Mouse (Mus musculus): Measurements from ENCODE around the gene Atp6v0c. TPM values are rescaled to one million over a fixed set of nuclear protein-coding genes. Genes with fewer than 3 reads are reported as not detected.

Gene Atp6v0c
- polyA plus RNA-seq, 1 experiment from 2014 or later: 499 TPM

DNA sequence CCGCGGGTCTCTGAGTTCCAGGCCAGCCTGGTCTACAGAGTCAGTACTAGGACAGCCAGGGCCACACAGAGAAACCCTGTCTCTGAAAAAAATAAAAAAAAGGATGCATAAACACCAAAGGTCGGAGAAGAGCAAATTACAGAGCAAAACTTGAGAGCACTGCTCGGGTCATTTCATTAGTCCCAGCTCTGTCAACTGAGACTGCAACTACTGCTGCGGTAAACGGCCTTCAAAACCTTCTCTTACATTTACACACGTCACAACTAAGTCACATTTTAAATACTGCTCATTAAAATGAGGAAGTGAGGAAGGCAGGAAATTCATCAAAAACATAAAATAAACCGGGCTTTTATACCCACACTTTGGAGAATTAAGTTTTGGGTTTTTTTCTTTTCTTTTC is 23.3 kb upstream of the Atp6v0c start:
- Histone ChIP-seq H3K27me3 (replicated peaks; ENCODE audit: control insufficient read depth, insufficient read depth, low read length) (no peaks in the 10 kb centered on the region), H3K9me3 (ENCODE audit: control insufficient read depth, low read length) (no peaks in the 10 kb centered on the region), H3K4me3 (ENCODE audit: low read depth, low read length) (no peak overlapping the region), H3K36me3 (ENCODE audit: control insufficient read depth, insufficient read depth, low read length) (peaks cover 6% of the 10 kb centered on the region; the same call in 1 of the 2 replicates), H3K4me2 (no peak overlapping the region), H3K4me1 (replicated peaks; ENCODE audit: control insufficient read depth, insufficient read depth, low read length) (peaks cover 37% of the 10 kb centered on the region), H3K27ac (ENCODE audit: low read depth, low read length) (no peak overlapping the region), H3K9ac (ENCODE audit: low read depth, low read length) (no peak overlapping the region)
- WGBS: 75% methylated on average over 8 of the region's 8 CpGs
- DNase-seq (ENCODE audit: low spot score) (no peak), ATAC-seq (replicated peaks; ENCODE audit: low FRiP score) (no peak)

DNA sequence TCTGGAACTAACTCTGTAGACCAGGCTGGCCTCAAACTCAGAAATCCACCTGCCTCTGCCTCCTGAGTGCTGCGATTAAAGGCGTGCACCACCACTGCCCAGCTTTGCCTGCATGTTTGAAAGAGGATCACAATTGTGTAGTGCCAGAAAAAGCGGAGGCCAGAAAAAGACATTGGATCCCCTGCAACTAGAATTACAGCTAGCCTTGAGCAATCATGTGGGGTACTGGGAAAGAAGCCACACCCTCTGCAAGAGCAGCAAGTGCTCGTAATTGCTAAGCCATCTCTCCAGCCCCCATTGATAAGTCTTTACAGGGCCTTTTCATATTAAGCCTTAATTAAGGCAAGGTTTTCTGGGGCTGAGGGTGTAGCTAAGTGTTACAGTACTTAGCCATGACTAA is 22.0 kb upstream of the Atp6v0c start:
- 79% methylated on average over 4 of the region's 4 CpGs for WGBS
- H3K4me3 ChIP-seq (ENCODE audit: low read depth, low read length): no peak overlapping the region
- H3K27me3 ChIP-seq (replicated peaks; ENCODE audit: control insufficient read depth, insufficient read depth, low read length): no peaks in the 10 kb centered on the region
- ATAC-seq (replicated peaks; ENCODE audit: low FRiP score) (no peak), DNase-seq (ENCODE audit: low spot score) (no peak)
- H3K27ac ChIP-seq (ENCODE audit: low read depth, low read length): no peak overlapping the region
- peaks cover 23% of the 10 kb centered on the region for H3K4me1 ChIP-seq (replicated peaks; ENCODE audit: control insufficient read depth, insufficient read depth, low read length)
- no peaks in the 10 kb centered on the region for H3K9me3 ChIP-seq (ENCODE audit: control insufficient read depth, low read length)
- H3K4me2 ChIP-seq: no peak overlapping the region
- H3K36me3 ChIP-seq (ENCODE audit: control insufficient read depth, insufficient read depth, low read length): peaks cover 6% of the 10 kb centered on the region; the same call in 1 of the 2 replicates
- H3K9ac ChIP-seq (ENCODE audit: low read depth, low read length): no peak overlapping the region

DNA sequence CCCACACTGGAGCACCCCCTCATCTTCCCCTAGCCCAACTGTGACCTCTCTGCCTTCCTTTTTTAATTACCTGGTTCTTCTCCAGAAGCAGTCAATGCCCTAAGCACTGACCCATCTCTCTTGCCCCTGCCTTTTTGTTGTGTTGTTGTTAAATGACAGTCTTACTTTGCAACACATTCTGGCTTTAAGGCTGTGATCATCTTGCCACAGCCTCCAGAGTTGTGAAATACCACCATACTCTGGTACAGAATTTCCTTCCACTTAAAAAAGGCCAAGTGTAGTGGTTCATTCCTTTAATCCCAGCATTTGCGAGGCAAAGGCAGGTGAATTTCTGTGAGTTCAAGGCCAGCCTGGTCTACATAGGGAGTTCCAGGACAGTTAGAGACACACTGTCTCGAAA is 21.4 kb upstream of the Atp6v0c start:
- no peak for DNase-seq (ENCODE audit: low spot score)
- Histone ChIP-seq H3K9ac (ENCODE audit: low read depth, low read length) (no peak overlapping the region), H3K9me3 (ENCODE audit: control insufficient read depth, low read length) (no peaks in the 10 kb centered on the region), H3K36me3 (ENCODE audit: control insufficient read depth, insufficient read depth, low read length) (peaks cover 6% of the 10 kb centered on the region; the same call in 1 of the 2 replicates), H3K4me2 (no peak overlapping the region), H3K4me1 (replicated peaks; ENCODE audit: control insufficient read depth, insufficient read depth, low read length) (peaks cover 21% of the 10 kb centered on the region), H3K27ac (ENCODE audit: low read depth, low read length) (no peak overlapping the region), H3K4me3 (ENCODE audit: low read depth, low read length) (no peak overlapping the region), H3K27me3 (replicated peaks; ENCODE audit: control insufficient read depth, insufficient read depth, low read length) (no peaks in the 10 kb centered on the region)
- ATAC-seq (replicated peaks; ENCODE audit: low FRiP score): no peak
- 89% methylated on average over 2 of the region's 2 CpGs for WGBS

DNA sequence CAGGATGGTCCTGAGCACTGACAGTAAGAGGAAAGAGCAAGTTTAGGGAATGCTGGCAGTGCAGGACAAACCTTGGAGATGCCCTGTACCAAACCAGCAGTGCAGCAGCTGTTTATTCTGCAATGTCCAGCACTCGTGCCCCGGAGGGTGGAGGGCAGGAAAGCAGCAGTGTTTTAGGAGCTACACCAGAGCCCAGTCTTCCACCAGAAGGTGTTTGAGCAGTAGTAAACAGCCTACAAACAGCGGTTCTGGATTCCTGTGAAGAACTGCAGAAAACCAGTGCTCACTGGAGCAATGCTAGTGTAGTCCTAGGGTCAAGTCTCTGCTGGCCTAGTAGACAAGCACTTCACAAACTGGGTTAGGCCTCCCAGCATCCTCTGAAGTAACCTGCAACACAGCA is 4.8 kb upstream of the Atp6v0c start:
- H3K27ac ChIP-seq (ENCODE audit: low read depth, low read length): no peak overlapping the region
- H3K4me2 ChIP-seq: no peak overlapping the region
- DNase-seq (ENCODE audit: low spot score): no peak
- no peaks in the 10 kb centered on the region for H3K27me3 ChIP-seq (replicated peaks; ENCODE audit: control insufficient read depth, insufficient read depth, low read length)
- no peaks in the 10 kb centered on the region for H3K9me3 ChIP-seq (ENCODE audit: control insufficient read depth, low read length)
- no peak overlapping the region for H3K9ac ChIP-seq (ENCODE audit: low read depth, low read length)
- WGBS: 81% methylated on average over 3 of the region's 3 CpGs
- H3K36me3 ChIP-seq (ENCODE audit: control insufficient read depth, insufficient read depth, low read length): no peaks in the 10 kb centered on the region
- peaks cover 8% of the 10 kb centered on the region for H3K4me1 ChIP-seq (replicated peaks; ENCODE audit: control insufficient read depth, insufficient read depth, low read length)
- no peak overlapping the region for H3K4me3 ChIP-seq (ENCODE audit: low read depth, low read length)
- no peak for ATAC-seq (replicated peaks; ENCODE audit: low FRiP score)

DNA sequence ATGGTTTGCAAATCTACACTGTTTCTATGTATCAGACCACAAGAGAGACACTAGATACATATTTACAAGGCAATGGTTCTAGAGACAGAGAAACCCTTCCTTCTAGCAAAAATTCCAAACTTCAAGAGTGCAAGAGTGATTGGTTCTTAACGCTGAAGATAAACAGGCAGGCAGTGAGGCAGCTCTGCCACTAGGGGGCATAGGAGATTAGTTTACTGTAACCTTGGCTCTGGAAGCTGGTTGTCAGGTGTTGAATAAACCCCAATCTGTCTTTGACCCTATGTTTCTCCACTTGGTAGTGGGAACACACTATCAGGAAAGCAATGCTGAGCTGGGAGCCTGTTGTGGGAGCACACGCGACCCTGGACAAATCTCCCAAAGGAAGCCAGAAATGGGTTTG is 3.9 kb upstream of the Atp6v0c start:
- 3% methylated on average over 3 of the region's 3 CpGs for WGBS
- Histone ChIP-seq H3K27ac (ENCODE audit: low read depth, low read length) (no peak overlapping the region), H3K4me3 (ENCODE audit: low read depth, low read length) (no peak overlapping the region), H3K27me3 (replicated peaks; ENCODE audit: control insufficient read depth, insufficient read depth, low read length) (no peaks in the 10 kb centered on the region), H3K4me2 (no peak overlapping the region), H3K4me1 (replicated peaks; ENCODE audit: control insufficient read depth, insufficient read depth, low read length) (peaks cover 8% of the 10 kb centered on the region), H3K36me3 (ENCODE audit: control insufficient read depth, insufficient read depth, low read length) (no peaks in the 10 kb centered on the region), H3K9me3 (ENCODE audit: control insufficient read depth, low read length) (no peaks in the 10 kb centered on the region), H3K9ac (ENCODE audit: low read depth, low read length) (no peak overlapping the region)
- ATAC-seq (replicated peaks; ENCODE audit: low FRiP score): no peak
- DNase-seq (ENCODE audit: low spot score): no peak

DNA sequence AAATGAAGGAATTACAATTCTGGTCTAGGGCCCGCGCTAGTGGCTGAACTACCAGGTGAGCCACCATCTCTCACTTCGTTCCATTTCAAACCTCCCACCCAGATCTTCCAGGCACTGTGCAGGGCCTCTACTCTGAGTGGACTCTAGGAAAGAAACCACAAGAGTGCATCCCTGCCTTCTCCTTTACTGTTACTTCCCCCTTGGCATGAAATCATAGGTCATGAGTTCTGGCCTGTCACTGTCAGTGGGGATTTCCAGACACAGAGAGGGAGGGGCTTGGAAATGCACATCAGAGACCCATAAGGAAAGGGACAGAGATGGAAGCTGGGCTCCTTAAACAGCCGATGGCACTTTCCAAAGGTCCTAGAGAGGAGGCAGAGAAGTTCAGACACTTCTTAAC is 2.2 kb upstream of the Atp6v0c start:
- no peak for DNase-seq (ENCODE audit: low spot score)
- H3K36me3 ChIP-seq (ENCODE audit: control insufficient read depth, insufficient read depth, low read length): peaks cover 10% of the 10 kb centered on the region; the same call in 1 of the 2 replicates
- no peak for ATAC-seq (replicated peaks; ENCODE audit: low FRiP score)
- 78% methylated on average over 4 of the region's 4 CpGs for WGBS
- H3K4me3 ChIP-seq (ENCODE audit: low read depth, low read length): no peak overlapping the region
- H3K27me3 ChIP-seq (replicated peaks; ENCODE audit: control insufficient read depth, insufficient read depth, low read length): no peaks in the 10 kb centered on the region
- H3K4me1 ChIP-seq (replicated peaks; ENCODE audit: control insufficient read depth, insufficient read depth, low read length): peaks cover 20% of the 10 kb centered on the region
- no peaks in the 10 kb centered on the region for H3K9me3 ChIP-seq (ENCODE audit: control insufficient read depth, low read length)
- H3K27ac ChIP-seq (ENCODE audit: low read depth, low read length): 0 out of 2 replicates have a peak overlapping the region, but pooled peaks have one; percentile 19
- no peak overlapping the region for H3K9ac ChIP-seq (ENCODE audit: low read depth, low read length)
- no peak overlapping the region for H3K4me2 ChIP-seq

DNA sequence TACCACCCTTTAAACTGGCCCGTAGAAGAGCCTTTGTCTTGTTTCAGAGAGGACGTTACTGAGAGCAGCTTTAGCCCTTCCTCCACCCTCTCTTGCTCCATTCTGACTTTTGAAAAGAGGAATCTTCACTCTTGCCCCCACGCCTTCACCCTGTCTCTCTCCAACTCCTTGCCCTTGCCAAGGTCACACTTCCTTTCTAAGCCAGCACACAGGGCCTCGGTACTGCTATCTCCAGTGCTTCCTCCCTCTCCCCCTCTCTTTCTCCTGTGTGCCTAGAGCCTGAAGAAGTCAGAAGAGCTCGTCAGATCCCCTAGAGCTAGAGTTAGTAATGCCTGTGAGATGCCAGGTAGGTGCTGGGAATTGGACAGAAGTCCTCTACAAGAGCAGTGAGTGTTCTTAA is 1.2 kb upstream of the Atp6v0c start:
- H3K4me2 ChIP-seq: peak overlapping the region; percentile 76
- peaks cover 20% of the 10 kb centered on the region for H3K4me1 ChIP-seq (replicated peaks; ENCODE audit: control insufficient read depth, insufficient read depth, low read length)
- 59% methylated on average over 5 of the region's 5 CpGs for WGBS
- peak overlapping the region; percentile 82; the same call in 1 of the 2 replicates for H3K4me3 ChIP-seq (ENCODE audit: low read depth, low read length)
- ATAC-seq (replicated peaks; ENCODE audit: low FRiP score) (no peak), DNase-seq (ENCODE audit: low spot score) (no peak)
- H3K27ac ChIP-seq (ENCODE audit: low read depth, low read length): peak overlapping the region; percentile 38; the same call in 1 of the 2 replicates
- no peaks in the 10 kb centered on the region for H3K9me3 ChIP-seq (ENCODE audit: control insufficient read depth, low read length)
- H3K9ac ChIP-seq (ENCODE audit: low read depth, low read length): no peak overlapping the region
- H3K27me3 ChIP-seq (replicated peaks; ENCODE audit: control insufficient read depth, insufficient read depth, low read length): no peaks in the 10 kb centered on the region
- H3K36me3 ChIP-seq (ENCODE audit: control insufficient read depth, insufficient read depth, low read length): peaks cover 14% of the 10 kb centered on the region; the same call in 1 of the 2 replicates

DNA sequence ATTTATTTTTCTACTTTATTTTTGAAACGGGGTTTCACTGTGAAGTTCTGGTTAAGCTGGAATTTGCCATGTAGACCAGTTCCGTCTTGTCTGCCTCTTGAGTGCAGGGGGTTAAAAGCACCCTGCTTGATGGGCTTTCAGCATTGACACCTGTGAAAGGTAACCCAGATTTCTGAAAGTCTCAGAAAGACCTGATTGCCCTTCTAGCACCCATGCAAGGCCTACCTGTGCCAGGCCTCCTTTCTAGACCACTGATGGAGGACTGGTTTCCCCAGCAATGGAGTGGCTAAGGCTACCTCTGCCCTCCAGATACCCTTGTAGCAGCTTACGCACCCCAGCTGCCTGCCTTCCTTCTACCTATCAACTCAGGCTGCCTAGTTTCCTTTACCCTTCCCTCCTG is 623 bp upstream of the Atp6v0c start:
- no peak for ATAC-seq (replicated peaks; ENCODE audit: low FRiP score)
- WGBS: 68% methylated on average over 3 of the region's 3 CpGs
- peaks cover 20% of the 10 kb centered on the region for H3K4me1 ChIP-seq (replicated peaks; ENCODE audit: control insufficient read depth, insufficient read depth, low read length)

DNA sequence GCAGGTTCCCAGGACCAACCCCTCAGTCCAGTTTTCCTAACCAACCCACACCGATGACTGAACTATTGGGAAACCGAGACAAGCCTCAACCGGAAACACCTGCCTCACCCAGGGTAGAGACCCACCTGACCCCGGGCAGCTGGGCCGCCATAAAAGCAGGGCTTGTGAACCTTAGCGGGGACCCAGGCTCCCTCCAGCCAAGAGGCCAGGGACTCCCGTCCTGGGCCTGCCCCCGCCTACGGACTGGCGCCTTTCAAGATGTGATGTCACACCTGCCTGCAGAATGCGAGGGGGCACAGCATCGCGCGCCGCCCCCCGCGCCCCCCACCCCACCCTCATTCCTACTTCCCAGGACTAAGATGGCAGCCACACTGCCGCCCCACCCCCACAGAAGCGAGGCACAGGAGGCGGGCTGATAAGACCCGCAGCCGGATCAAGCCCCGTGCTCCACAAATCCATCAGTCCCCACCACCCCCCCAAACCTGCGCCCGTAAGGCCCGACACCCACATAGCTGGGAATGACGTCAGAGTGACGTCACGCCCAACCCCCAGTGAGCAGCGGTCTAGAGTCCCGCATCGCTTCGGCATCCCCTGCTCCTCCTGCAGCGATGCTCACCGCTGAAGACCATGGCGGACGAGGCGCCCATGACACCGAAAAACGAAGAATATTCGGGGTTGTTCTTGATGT is 768 bp downstream of the Atp6v0c start:
- Histone ChIP-seq H3K4me3 (ENCODE audit: low read depth, low read length) (peak overlapping the region; percentile 82), H3K36me3 (ENCODE audit: control insufficient read depth, insufficient read depth, low read length) (peaks cover 23% of the 10 kb centered on the region; the same call in 1 of the 2 replicates), H3K27me3 (replicated peaks; ENCODE audit: control insufficient read depth, insufficient read depth, low read length) (no peaks in the 10 kb centered on the region), H3K27ac (ENCODE audit: low read depth, low read length) (peak overlapping the region; percentile 94), H3K9me3 (ENCODE audit: control insufficient read depth, low read length) (no peaks in the 10 kb centered on the region), H3K4me1 (replicated peaks; ENCODE audit: control insufficient read depth, insufficient read depth, low read length) (peaks cover 20% of the 10 kb centered on the region), H3K9ac (ENCODE audit: low read depth, low read length) (peak overlapping the region; percentile 91), H3K4me2 (peak overlapping the region; percentile 76)
- WGBS: under 1% methylated on average over 40 of the region's 41 CpGs
- peak; percentile 76 for DNase-seq (ENCODE audit: low spot score)
- ATAC-seq (replicated peaks; ENCODE audit: low FRiP score): peak; percentile 61

More for the DNA sequence above, 623 bp upstream of the Atp6v0c start:
- H3K4me2 ChIP-seq: peak overlapping the region; percentile 76
- H3K27me3 ChIP-seq (replicated peaks; ENCODE audit: control insufficient read depth, insufficient read depth, low read length): no peaks in the 10 kb centered on the region
- H3K27ac ChIP-seq (ENCODE audit: low read depth, low read length): peak overlapping the region; percentile 94
- H3K36me3 ChIP-seq (ENCODE audit: control insufficient read depth, insufficient read depth, low read length): peaks cover 19% of the 10 kb centered on the region; the same call in 1 of the 2 replicates
- peak overlapping the region; percentile 91 for H3K9ac ChIP-seq (ENCODE audit: low read depth, low read length)
- no peaks in the 10 kb centered on the region for H3K9me3 ChIP-seq (ENCODE audit: control insufficient read depth, low read length)
- no peak for DNase-seq (ENCODE audit: low spot score)
- H3K4me3 ChIP-seq (ENCODE audit: low read depth, low read length): peak overlapping the region; percentile 82

Data from liver, embryonic 11.5 days (tissue).